Mouse (Mus musculus) bone marrow macrophage, adult 2 months (primary cell): ENCODE data around the gene Art4.

ENCODE experiments used
- CTCF ChIP-seq: IDR thresholded peaks from 2 replicates; pipeline ENCODE4 v1.5.1; 2012; ENCODE audit warnings: low read depth, mild to moderate bottlenecking, low read length, moderate library complexity
- POLR2A ChIP-seq: IDR thresholded peaks from 2 replicates; pipeline ENCODE4 v1.6.1; 2012; ENCODE audit warnings: mild to moderate bottlenecking, low read depth, low read length, borderline replicate concordance

- no peak for TF ChIP-seq CTCF
- TF ChIP-seq POLR2A, result no peak
Measured at GRCm38 (mm10) chr6:136892002-136892401, 34.5 kb upstream of the Art4 start.
